Mouse (Mus musculus) liver, adult 2 months (tissue): ENCODE measurements around the gene Tent5b. TPM values are rescaled to one million over a fixed set of nuclear protein-coding genes. Genes with fewer than 3 reads are reported as not detected.

Source experiments
- DNase-seq: peaks from one replicate; pipeline ENCODE4 v3.0.0-alpha.2; 2011; ENCODE audit warnings: low read depth, low spot score; ENCODE audit errors: extremely low read depth
- H3K27ac ChIP-seq: fragments of 200-500 bp; replicated peaks from 2 replicates; pipeline ENCODE4 v1.5.1; 2012; ENCODE audit warnings: low read depth, mild to moderate bottlenecking, control low read depth, inconsistent platforms, low read length; ENCODE audit not compliant: insufficient read depth
- H3K27me3 ChIP-seq: fragments of 200-500 bp; 2 replicates; pipeline ENCODE4 v1.6.1; 2012; ENCODE audit warnings: mild to moderate bottlenecking, moderate library complexity, low read length, inconsistent platforms; ENCODE audit not compliant: control insufficient read depth, insufficient read depth
- H3K36me3 ChIP-seq: fragments of 200-500 bp; 2 replicates; pipeline ENCODE4 v1.6.1; 2012; ENCODE audit warnings: low read length, inconsistent platforms; ENCODE audit not compliant: control insufficient read depth, insufficient read depth
- H3K4me1 ChIP-seq: fragments of 200-500 bp; 2 replicates; pipeline ENCODE4 v1.6.1; 2011; ENCODE audit warnings: low read length; ENCODE audit not compliant: control insufficient read depth, insufficient read depth
- H3K4me3 ChIP-seq: fragments of 200-500 bp; 2 replicates; pipeline ENCODE4 v1.5.1; 2011; ENCODE audit warnings: low read depth, mild to moderate bottlenecking, control low read depth, low read length, moderate library complexity; ENCODE audit not compliant: insufficient read depth
- H3K79me2 ChIP-seq: fragments of 200-500 bp; 2 replicates; pipeline ENCODE4 v1.6.1; 2012; ENCODE audit warnings: inconsistent platforms, mild to moderate bottlenecking, low read length, moderate library complexity; ENCODE audit not compliant: control insufficient read depth, insufficient read depth
- H3K9ac ChIP-seq: fragments of 200-500 bp; 2 replicates; pipeline ENCODE4 v1.6.1; 2012; ENCODE audit warnings: low read depth, mild to moderate bottlenecking, control low read depth, inconsistent platforms, low read length
- CTCF ChIP-seq: fragments of 200-500 bp; IDR thresholded peaks from 2 replicates; pipeline ENCODE4 v1.5.1; 2011; ENCODE audit warnings: low read depth, low read length, control low read depth
- POLR2A ChIP-seq: fragments of 200-500 bp; IDR thresholded peaks from 2 replicates; pipeline ENCODE4 v1.6.1; 2011; ENCODE audit warnings: low read length, control low read depth; ENCODE audit not compliant: insufficient read depth; ENCODE audit errors: extremely low read depth
- WGBS: fragments of 180-500 bp; shearing (Covaris S2); methylation state at CpG from one replicate; pipeline ENCODE4 v1.1.7; 2018; 5-methylcytosine and 5-hydroxymethylcytosine counted together
- polyA plus RNA-seq: library from polyadenylated mRNA; depleted of rRNA; stranded (reverse); fragments of >200 nt; gene quantifications from 2 replicates; pipeline ENCODE4 v1.2.3, GENCODE M21; 2012
- total RNA-seq: library from RNA; depleted of rRNA; stranded (reverse); fragments of >200 nt; gene quantifications from 2 replicates; pipeline ENCODE4 v1.2.3, GENCODE M21; 2014

The Tent5b gene
- total and polyA plus RNA-seq, 2 experiments, result 0.06 to 0.09 TPM

GRCm38 (mm10) chr4:133460796-133461325 lies 19.1 kb upstream of the Tent5b start:
- no peak overlapping the region for H3K4me3 ChIP-seq
- H3K27ac ChIP-seq, result no peak overlapping the region
- no peaks in the 10 kb centered on the region for H3K27me3 ChIP-seq
- H3K4me1 ChIP-seq, result 0 out of 2 replicates have a peak, but pooled peaks cover 2% of the 10 kb centered on the region
- H3K9ac ChIP-seq, result no peak overlapping the region
- H3K79me2 ChIP-seq, result no peaks in the 10 kb centered on the region
- no peaks in the 10 kb centered on the region for H3K36me3 ChIP-seq
- no peak for TF ChIP-seq CTCF
- TF ChIP-seq POLR2A, result no peak
- DNase-seq, result no peak
- WGBS, result 73% methylated on average over 5 of the region's 5 CpGs

GRCm38 (mm10) chr4:133461362-133461761 lies 18.6 kb upstream of the Tent5b start:
- H3K4me1 ChIP-seq, result 0 out of 2 replicates have a peak, but pooled peaks cover 2% of the 10 kb centered on the region
- 94% methylated on average over 4 of the region's 4 CpGs for WGBS
- H3K9ac ChIP-seq, result no peak overlapping the region
- no peaks in the 10 kb centered on the region for H3K79me2 ChIP-seq
- no peak for TF ChIP-seq POLR2A
- TF ChIP-seq CTCF, result no peak
- H3K36me3 ChIP-seq, result no peaks in the 10 kb centered on the region
- H3K27ac ChIP-seq, result no peak overlapping the region
- DNase-seq, result no peak
- H3K27me3 ChIP-seq, result no peaks in the 10 kb centered on the region
- H3K4me3 ChIP-seq, result no peak overlapping the region

GRCm38 (mm10) chr4:133463184-133463583 lies 16.7 kb upstream of the Tent5b start:
- H3K36me3 ChIP-seq, result no peaks in the 10 kb centered on the region
- 0 out of 2 replicates have a peak, but pooled peaks cover 2% of the 10 kb centered on the region for H3K4me1 ChIP-seq
- WGBS, result 65% methylated on average over 6 of the region's 6 CpGs
- no peak for DNase-seq
- H3K27ac ChIP-seq, result peak overlapping the region; percentile 85
- H3K27me3 ChIP-seq, result no peaks in the 10 kb centered on the region
- H3K9ac ChIP-seq, result no peak overlapping the region
- TF ChIP-seq CTCF (no peak), POLR2A (no peak)
- no peaks in the 10 kb centered on the region for H3K79me2 ChIP-seq
- H3K4me3 ChIP-seq, result no peak overlapping the region

- Histone ChIP-seq H3K27ac (no peak overlapping the region), H3K4me3 (peak overlapping the region; percentile 67), H3K36me3 (no peaks in the 10 kb centered on the region), H3K9ac (peak overlapping the region; percentile 70), H3K27me3 (no peaks in the 10 kb centered on the region), H3K79me2 (no peaks in the 10 kb centered on the region), H3K4me1 (0 out of 2 replicates have a peak, but pooled peaks cover 2% of the 10 kb centered on the region)
- TF ChIP-seq CTCF (no peak), POLR2A (no peak)
- WGBS, result 2% methylated on average over 27 of the region's 27 CpGs
- peak; percentile 53 for DNase-seq
Observed at GRCm38 (mm10) chr4:133468080-133468479, 11.9 kb upstream of the Tent5b start.

GRCm38 (mm10) chr4:133469122-133469521 lies 10.8 kb upstream of the Tent5b start:
- DNase-seq, result peak; percentile 23
- 45% methylated on average over 12 of the region's 12 CpGs for WGBS
- TF ChIP-seq POLR2A (no peak), CTCF (no peak)
- Histone ChIP-seq H3K4me3 (no peak overlapping the region), H3K79me2 (no peaks in the 10 kb centered on the region), H3K36me3 (no peaks in the 10 kb centered on the region), H3K27me3 (no peaks in the 10 kb centered on the region), H3K4me1 (no peaks in the 10 kb centered on the region), H3K9ac (no peak overlapping the region), H3K27ac (no peak overlapping the region)

GRCm38 (mm10) chr4:133471135-133471821 lies 8.7 kb upstream of the Tent5b start:
- 85% methylated on average over 7 of the region's 7 CpGs for WGBS
- H3K79me2 ChIP-seq, result no peaks in the 10 kb centered on the region
- H3K36me3 ChIP-seq, result no peaks in the 10 kb centered on the region
- no peak overlapping the region for H3K4me3 ChIP-seq
- DNase-seq, result no peak
- no peaks in the 10 kb centered on the region for H3K4me1 ChIP-seq
- no peaks in the 10 kb centered on the region for H3K27me3 ChIP-seq
- 0 out of 2 replicates have a peak, but pooled peaks have one; percentile 6 for TF ChIP-seq CTCF
- TF ChIP-seq POLR2A, result no peak
- H3K27ac ChIP-seq, result no peak overlapping the region
- H3K9ac ChIP-seq, result no peak overlapping the region
